Mouse (Mus musculus) lung, postnatal 0 days (tissue): ENCODE data around the gene Usp36.

Source experiments
- CTCF ChIP-seq: IDR thresholded peaks from 2 replicates; pipeline ENCODE4 v1.5.1; 2016; ENCODE audit warnings: antibody characterized with exemption, mild to moderate bottlenecking
- EP300 ChIP-seq: IDR thresholded peaks from 2 replicates; pipeline ENCODE4 v1.6.1; 2016; ENCODE audit warnings: antibody characterized with exemption, mild to moderate bottlenecking, control low read depth

GRCm38 (mm10) chr11:118286434-118286833 is 3.6 kb downstream of the Usp36 start:
- no peak for TF ChIP-seq CTCF
- no peak for TF ChIP-seq EP300
